Mouse (Mus musculus) myocyte (in vitro differentiated cells): ENCODE data around the gene Rbm47.

Experiments
- CEBPB ChIP-seq: IDR thresholded peaks from 2 replicates; pipeline ENCODE4 v1.6.1; 2011; ENCODE audit warnings: mild to moderate bottlenecking, moderate library complexity; ENCODE audit not compliant: poor library complexity, insufficient read depth, severe bottlenecking
- E2F4 ChIP-seq: IDR thresholded peaks from one replicate; pipeline ENCODE4 v1.6.1; 2011; ENCODE audit warnings: mild to moderate bottlenecking, control low read depth, moderate library complexity; ENCODE audit not compliant: insufficient read depth
- MAX ChIP-seq: IDR thresholded peaks from one replicate; pipeline ENCODE4 v1.6.1; 2011; ENCODE audit warnings: low read depth, mild to moderate bottlenecking, control low read depth
- MYOD1 ChIP-seq, 3 experiments: IDR thresholded peaks; one replicate each; pipeline ENCODE4 v1.6.1; 2011; ENCODE audit warnings: control low read depth in 2 of 3, low read depth in 2 of 3, mild to moderate bottlenecking in 2 of 3, moderate library complexity in 1 of 3; ENCODE audit not compliant: insufficient read length in 2 of 3, control insufficient read depth in 1 of 3
- MYOG ChIP-seq, 3 experiments: IDR thresholded peaks; one replicate each; pipeline ENCODE4 v1.6.1; 2011; ENCODE audit warnings: control low read depth in 2 of 3, low read depth in 2 of 3, mild to moderate bottlenecking in 2 of 3; ENCODE audit not compliant: insufficient read length in 2 of 3, control insufficient read depth in 1 of 3, insufficient read depth in 1 of 3
- POLR2A ChIP-seq: IDR thresholded peaks from one replicate; pipeline ENCODE4 v1.6.1; 2011; ENCODE audit warnings: low read depth, mild to moderate bottlenecking, control low read depth, moderate library complexity; ENCODE audit not compliant: insufficient read length
- POLR2AphosphoS2 ChIP-seq: IDR thresholded peaks from one replicate; pipeline ENCODE4 v1.6.1; 2011; ENCODE audit warnings: low read depth, control low read depth; ENCODE audit not compliant: insufficient read length
- REST ChIP-seq: IDR thresholded peaks from one replicate; pipeline ENCODE4 v1.6.1; 2011; ENCODE audit warnings: mild to moderate bottlenecking, control low read depth, moderate library complexity; ENCODE audit not compliant: insufficient read depth, insufficient read length
- SRF ChIP-seq: IDR thresholded peaks from one replicate; pipeline ENCODE4 v1.6.1; 2011; ENCODE audit warnings: low read depth; ENCODE audit not compliant: control insufficient read depth, insufficient read length
- TCF12 ChIP-seq: IDR thresholded peaks from one replicate; pipeline ENCODE4 v1.6.1; 2011; ENCODE audit warnings: mild to moderate bottlenecking, control low read depth; ENCODE audit not compliant: poor library complexity, insufficient read depth, severe bottlenecking
- USF1 ChIP-seq: IDR thresholded peaks from one replicate; pipeline ENCODE4 v1.6.1; 2011; ENCODE audit warnings: low read depth, mild to moderate bottlenecking, control low read depth, moderate library complexity

DNA sequence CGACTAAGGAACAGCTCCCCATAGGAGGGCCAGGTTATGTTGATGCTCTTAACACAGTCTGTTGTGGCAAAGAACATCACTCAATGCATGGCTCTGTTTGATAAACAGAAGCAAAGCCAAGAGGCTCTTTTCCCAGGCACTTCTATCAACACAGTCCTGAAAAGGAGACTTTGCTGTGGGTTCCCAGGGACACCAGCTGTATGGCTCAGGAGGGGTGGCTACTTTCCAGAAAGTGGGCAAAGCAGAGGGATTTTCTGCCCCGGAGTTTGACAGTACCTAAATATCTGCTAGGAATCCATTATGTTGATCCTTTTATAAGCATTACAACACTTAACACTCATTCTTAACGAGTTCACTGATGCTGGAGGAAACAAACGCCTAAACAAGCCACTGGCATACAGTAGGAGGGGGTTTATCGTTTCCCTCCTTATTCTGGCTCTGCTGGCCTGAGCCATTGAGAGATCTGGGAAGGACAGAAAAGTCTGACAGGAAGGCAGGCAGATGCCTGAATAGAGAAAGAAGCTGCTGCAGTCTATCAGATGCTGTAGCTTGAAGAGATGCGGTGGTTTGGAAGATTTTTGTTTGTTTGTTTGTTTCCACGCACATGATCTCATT lies 136.4 kb downstream of the Rbm47 start:
- no peak for TF ChIP-seq POLR2A
- TF ChIP-seq TCF12 = no peak
- no peak for TF ChIP-seq POLR2AphosphoS2
- no peak for TF ChIP-seq E2F4
- no peak for TF ChIP-seq USF1
- TF ChIP-seq MYOG (IDR thresholded peaks at IDR 0.05; ENCODE audit: control insufficient read depth in 1 of 3, insufficient read depth in 1 of 3, insufficient read length in 2 of 3, low read depth in 2 of 3) = no peak
- no peak for TF ChIP-seq CEBPB
- no peak for TF ChIP-seq MAX
- TF ChIP-seq REST = no peak
- no peak for TF ChIP-seq MYOD1 (IDR thresholded peaks at IDR 0.05; ENCODE audit: control insufficient read depth in 1 of 3, insufficient read length in 2 of 3, low read depth in 2 of 3)
- no peak for TF ChIP-seq SRF
